Mouse (Mus musculus): ENCODE measurements around the gene Slamf6. TPM values are rescaled to one million over a fixed set of nuclear protein-coding genes. Genes with fewer than 3 reads are reported as not detected.
"Not testable (repeated sequence)": the region's sequence is repeated elsewhere in the genome, so short reads cannot be mapped to it uniquely, and the experiment has no call there.

The Slamf6 gene
- 0.26 and 0.42 TPM in 2 replicates for polyA plus RNA-seq (2015; fragmentation: Nextera tagmentation; extraction: Ambion mirVana)

DNA sequence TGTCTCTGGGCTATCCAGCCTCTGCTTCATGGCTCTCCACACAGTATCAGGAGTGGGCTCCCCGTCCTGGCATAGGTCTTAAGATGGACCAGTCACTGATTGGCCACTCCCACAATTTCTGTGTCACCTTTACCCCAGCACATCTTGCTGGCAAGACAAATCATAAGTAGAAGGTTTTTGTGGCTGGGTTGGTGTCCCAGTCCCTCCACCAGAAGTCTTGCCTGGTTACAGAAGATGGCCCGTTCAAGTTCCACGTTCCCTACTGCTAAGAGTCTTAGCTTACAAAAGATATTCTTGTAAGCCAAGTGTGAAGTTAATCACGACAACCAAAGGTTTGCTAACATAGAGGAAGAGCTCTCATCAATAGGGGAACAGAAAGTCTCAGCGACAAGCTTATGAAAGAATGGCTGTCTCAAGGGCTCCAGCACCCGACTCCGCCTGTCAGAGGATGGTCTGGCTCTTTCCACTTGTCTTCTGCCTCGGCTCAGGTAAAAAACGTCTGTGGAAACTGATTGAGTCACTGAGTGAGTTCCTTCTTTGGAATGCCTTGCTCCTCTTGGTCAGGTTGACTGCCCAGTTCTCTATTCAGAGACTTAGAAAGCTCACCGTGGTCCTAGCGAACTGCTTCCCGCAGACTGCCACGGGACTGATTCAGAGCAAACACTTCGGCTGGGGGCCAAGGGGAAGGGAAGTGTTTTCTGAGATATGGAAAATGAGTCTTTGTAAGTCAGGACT lies at the start of gene Slamf6:
TSS of gene Slamf6 (plus strand) at position 211 of the 735 bp plus-strand sequence.
- H3K9ac ChIP-seq (ENCODE audit: low read depth, low read length) = no peak within 1 kb of the TSS
- H3K4me3 ChIP-seq (ENCODE audit: low read depth, low read length) = no peak within 1 kb of the TSS
- H3K4me2 ChIP-seq (replicated peaks; ENCODE audit: low read depth) = no peak within 1 kb of the TSS
- WGBS = 62% methylated on average over 14 of the region's 14 CpGs
- H3K4me1 ChIP-seq (replicated peaks; ENCODE audit: control insufficient read depth, insufficient read depth, low read length) = no peaks in the 10 kb centered on the region
- no peak within 1 kb of the TSS for H3K27ac ChIP-seq (ENCODE audit: low read depth, low read length)
- TF ChIP-seq CTCF (IDR thresholded peaks at IDR 0.05; ENCODE audit: low read depth) = no peak
- no peaks in the 10 kb centered on the region for H3K9me3 ChIP-seq (ENCODE audit: control insufficient read depth)
- no peaks in the 10 kb centered on the region for H3K36me3 ChIP-seq (ENCODE audit: control insufficient read depth, insufficient read depth)
- no peak for ATAC-seq
- no peaks in the 10 kb centered on the region for H3K27me3 ChIP-seq (replicated peaks; ENCODE audit: control insufficient read depth, insufficient read depth, low read length)

DNA sequence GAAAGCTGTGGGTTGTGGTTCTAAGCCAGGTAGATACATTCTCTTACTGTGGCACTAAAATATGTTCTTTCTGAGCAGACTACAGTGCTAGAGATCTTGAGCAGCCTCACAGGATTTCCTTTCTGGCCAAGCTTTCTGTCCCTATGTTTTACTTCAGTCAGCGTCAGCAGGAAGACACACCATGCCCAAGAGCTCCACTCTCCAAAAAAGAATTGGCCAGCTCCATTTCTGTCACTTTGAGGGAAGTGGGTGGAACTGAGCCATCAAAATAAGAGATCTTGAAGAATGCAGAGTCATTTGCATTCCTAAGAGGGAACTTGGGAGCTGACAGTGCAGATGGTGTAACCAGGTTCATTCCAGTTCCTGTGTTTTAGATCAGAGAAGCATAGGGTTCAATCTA lies 30.3 kb upstream of the Slamf6 start:
- Histone ChIP-seq H3K9ac (ENCODE audit: low read depth, low read length) (no peak overlapping the region), H3K27ac (ENCODE audit: low read depth, low read length) (no peak overlapping the region), H3K4me2 (replicated peaks; ENCODE audit: low read depth) (no peak overlapping the region), H3K4me1 (replicated peaks; ENCODE audit: control insufficient read depth, insufficient read depth, low read length) (no peaks in the 10 kb centered on the region), H3K4me3 (ENCODE audit: low read depth, low read length) (no peak overlapping the region), H3K36me3 (ENCODE audit: control insufficient read depth, insufficient read depth) (no peaks in the 10 kb centered on the region), H3K27me3 (replicated peaks; ENCODE audit: control insufficient read depth, insufficient read depth, low read length) (no peaks in the 10 kb centered on the region), H3K9me3 (ENCODE audit: control insufficient read depth) (no peaks in the 10 kb centered on the region)
- TF ChIP-seq CTCF (IDR thresholded peaks at IDR 0.05; ENCODE audit: low read depth) = no peak
- 83% methylated on average over 1 of the region's 1 CpGs for WGBS
- no peak for ATAC-seq

DNA sequence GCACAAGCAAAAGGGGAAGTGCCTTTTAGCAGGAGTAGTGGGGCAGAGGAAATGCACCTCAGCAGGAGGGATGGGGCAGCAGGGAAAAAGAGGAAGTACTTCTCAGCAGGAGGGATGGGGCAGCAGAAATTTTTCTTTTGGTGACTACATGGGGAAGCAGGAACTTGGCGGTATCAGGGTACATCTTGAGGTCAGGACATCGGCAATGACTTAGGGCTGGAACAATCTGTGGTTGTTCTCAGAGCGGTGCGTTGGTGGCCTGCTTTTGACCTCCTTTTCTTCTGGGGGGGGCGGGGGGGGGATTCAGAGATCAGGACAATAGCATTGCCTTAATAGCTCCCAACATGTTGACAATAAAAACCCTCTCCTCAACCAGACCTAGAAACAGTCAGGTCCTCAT lies 22.0 kb upstream of the Slamf6 start, which contains the start of gene Gm10521:
TSS of gene Gm10521 (plus strand) at position 301 of the 400 bp plus-strand sequence.
- not testable (repeated sequence) for H3K27ac ChIP-seq (ENCODE audit: low read depth, low read length); H3K27me3 ChIP-seq (replicated peaks; ENCODE audit: control insufficient read depth, insufficient read depth, low read length); H3K4me3 ChIP-seq (ENCODE audit: low read depth, low read length); H3K9me3 ChIP-seq (ENCODE audit: control insufficient read depth); H3K4me2 ChIP-seq (replicated peaks; ENCODE audit: low read depth); H3K4me1 ChIP-seq (replicated peaks; ENCODE audit: control insufficient read depth, insufficient read depth, low read length); H3K36me3 ChIP-seq (ENCODE audit: control insufficient read depth, insufficient read depth); ATAC-seq; H3K9ac ChIP-seq (ENCODE audit: low read depth, low read length)
- 91% methylated on average over 5 of the region's 5 CpGs for WGBS

GRCm38 (mm10) chr1:171904011-171904410 lies 13.3 kb upstream of the Slamf6 start:
- H3K4me1 ChIP-seq (replicated peaks; ENCODE audit: control insufficient read depth, insufficient read depth, low read length) = no peaks in the 10 kb centered on the region
- H3K27me3 ChIP-seq (replicated peaks; ENCODE audit: control insufficient read depth, insufficient read depth, low read length) = no peaks in the 10 kb centered on the region
- 81% methylated on average over 1 of the region's 1 CpGs for WGBS
- H3K36me3 ChIP-seq (ENCODE audit: control insufficient read depth, insufficient read depth) = no peaks in the 10 kb centered on the region
- no peak overlapping the region for H3K4me2 ChIP-seq (replicated peaks; ENCODE audit: low read depth)
- H3K27ac ChIP-seq (ENCODE audit: low read depth, low read length) = no peak overlapping the region
- H3K9me3 ChIP-seq (ENCODE audit: control insufficient read depth) = no peaks in the 10 kb centered on the region
- ATAC-seq = no peak
- H3K9ac ChIP-seq (ENCODE audit: low read depth, low read length) = no peak overlapping the region
- TF ChIP-seq CTCF (IDR thresholded peaks at IDR 0.05; ENCODE audit: low read depth) = no peak
- no peak overlapping the region for H3K4me3 ChIP-seq (ENCODE audit: low read depth, low read length)

GRCm38 (mm10) chr1:171915638-171916458 lies 1.5 kb upstream of the Slamf6 start:
- no peaks in the 10 kb centered on the region for H3K9me3 ChIP-seq (ENCODE audit: control insufficient read depth)
- no peak for TF ChIP-seq CTCF (IDR thresholded peaks at IDR 0.05; ENCODE audit: low read depth)
- WGBS = 85% methylated on average over 12 of the region's 13 CpGs

DNA sequence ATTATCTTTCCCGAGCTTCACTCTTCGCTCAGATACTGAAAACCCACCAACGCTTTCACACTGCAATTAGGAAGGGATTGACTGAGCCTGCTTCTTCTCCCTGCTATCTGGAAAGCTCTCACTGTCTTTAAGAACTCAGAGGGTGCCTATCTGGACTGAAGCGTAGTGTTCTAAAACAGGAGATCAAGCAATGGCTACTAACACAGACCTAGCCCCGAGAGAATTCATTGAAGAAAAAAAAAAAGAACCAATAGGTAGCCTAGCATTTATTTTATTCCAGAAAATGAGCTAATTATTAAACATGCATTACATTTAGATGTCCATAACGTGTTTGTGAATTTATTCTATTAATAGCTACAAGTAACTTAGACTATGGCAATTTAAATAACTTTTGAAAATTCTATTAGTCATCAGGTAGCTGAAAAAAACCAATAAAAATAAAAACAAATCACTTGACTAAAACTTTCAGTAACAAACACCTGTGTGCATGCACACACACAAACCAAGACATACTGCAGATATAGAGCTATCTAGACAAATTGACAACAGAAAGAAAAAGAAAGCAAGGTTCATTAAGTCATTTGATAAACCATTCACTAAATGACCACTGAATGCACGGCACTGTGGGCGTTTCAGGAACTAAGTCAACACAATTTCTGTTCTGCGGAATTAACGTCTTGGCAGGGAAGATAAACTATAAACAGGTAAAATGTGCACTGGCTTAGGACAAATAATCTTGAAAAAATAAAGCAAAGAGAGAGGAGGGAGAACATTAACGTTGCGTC lies 1.0 kb downstream of the Slamf6 start:
- Histone ChIP-seq H3K4me1 (replicated peaks; ENCODE audit: control insufficient read depth, insufficient read depth, low read length) (no peaks in the 10 kb centered on the region), H3K9me3 (ENCODE audit: control insufficient read depth) (no peaks in the 10 kb centered on the region), H3K27me3 (replicated peaks; ENCODE audit: control insufficient read depth, insufficient read depth, low read length) (no peaks in the 10 kb centered on the region), H3K9ac (ENCODE audit: low read depth, low read length) (no peak overlapping the region), H3K4me2 (replicated peaks; ENCODE audit: low read depth) (no peak overlapping the region), H3K36me3 (ENCODE audit: control insufficient read depth, insufficient read depth) (no peaks in the 10 kb centered on the region), H3K27ac (ENCODE audit: low read depth, low read length) (no peak overlapping the region), H3K4me3 (ENCODE audit: low read depth, low read length) (no peak overlapping the region)
- WGBS = 65% methylated on average over 12 of the region's 12 CpGs
- no peak for ATAC-seq
- TF ChIP-seq CTCF (IDR thresholded peaks at IDR 0.05; ENCODE audit: low read depth) = no peak

More at GRCm38 (mm10) chr1:171915638-171916458, 1.5 kb upstream of the Slamf6 start:
- Histone ChIP-seq H3K9ac (ENCODE audit: low read depth, low read length) (no peak overlapping the region), H3K27me3 (replicated peaks; ENCODE audit: control insufficient read depth, insufficient read depth, low read length) (no peaks in the 10 kb centered on the region), H3K4me3 (ENCODE audit: low read depth, low read length) (no peak overlapping the region), H3K27ac (ENCODE audit: low read depth, low read length) (no peak overlapping the region), H3K4me2 (replicated peaks; ENCODE audit: low read depth) (no peak overlapping the region), H3K4me1 (replicated peaks; ENCODE audit: control insufficient read depth, insufficient read depth, low read length) (no peaks in the 10 kb centered on the region), H3K36me3 (ENCODE audit: control insufficient read depth, insufficient read depth) (no peaks in the 10 kb centered on the region)
- no peak for ATAC-seq

Measured in intestine, postnatal 0 days (tissue).